Mouse (Mus musculus): Measurements from ENCODE around the gene Calu.

- TF ChIP-seq CTCF (conservative IDR thresholded peaks at IDR 0.05; ENCODE audit: low read length) (no peak), NANOG (IDR thresholded peaks at IDR 0.05; ENCODE audit: borderline replicate concordance, low read length) (no peak)
Measured at GRCm38 (mm10) chr6:29377386-29377785, 29.5 kb downstream of the Calu start.
